Mouse (Mus musculus) B cell, adult 62 days (primary cell): Measurements from ENCODE around the gene Nrcam. TPM values are rescaled to one million over a fixed set of nuclear protein-coding genes. Genes with fewer than 3 reads are reported as not detected.

ENCODE experiments used
- total RNA-seq: library from RNA; stranded (reverse); gene quantifications from 4 replicates; pipeline ENCODE4 v1.2.4, GENCODE M21; 2023

Gene Nrcam
- not detected in 4 replicates for total RNA-seq

GRCm38 (mm10) chr12:44328381-44329315, at the start of gene Nrcam:
Nrcam (plus strand) TSS chr12:44328885.

Other genes starting within 250 kb of the Nrcam start
- gene Dnajb9, start 118.6 kb upstream of the Nrcam start, total RNA-seq = 272 to 279 TPM (median 278 TPM) in 4 replicates
- gene Pnpla8, start 107.5 kb upstream of the Nrcam start, total RNA-seq = 52.6 to 73.5 TPM (median 68.6 TPM) in 4 replicates